Mouse (Mus musculus): ENCODE results near the gene Rmnd1.

Rmnd1 gene

GRCm38 (mm10) chr10:4354371-4355260 lies 77.6 kb downstream of the Rmnd1 start:
- DNase-seq (ENCODE audit: low spot score), result no peak

Data from left cerebral cortex, adult 11 months (tissue).